14 mouse cellular contexts compared by ENCODE assay signal in genomic region chr6:95243657-95244056, GRCm38 (mm10).
"Had no signal": no experiment of that assay in that cellular context is flagged by ENCODE, and none has a peak within 500 bp of the region (broad histone marks: within the 10 kb centered on the region; RNA-seq: fewer than 3 reads in every experiment).

No protein-coding gene starts in this region.

- DNase-seq: lung, adult 18-20 months; lung, embryonic 14.5 days; lung, postnatal 10 days; lung, postnatal 4 days; midbrain, embryonic 14.5 days; retina, postnatal 1 day; right cerebral cortex, adult 18-20 months; right cerebral cortex, postnatal 25 days; right cerebral cortex, postnatal 4 days; spleen, adult 18-20 months; thymus, adult 18-20 months; thymus, postnatal 14 days; thymus, postnatal 36 days had no signal

- ATAC-seq: midbrain, embryonic 16.5 days had no signal
